Mouse (Mus musculus) brain, embryonic 14.5 days (tissue): ENCODE measurements at regions not wholly inside any gene's neighbourhood (a gene's known extent, or its start where the extent isn't known, plus 50 kb on each side); places are given as distances from the start of the nearest gene placed in this dataset.

Experiments used
- CTCF ChIP-seq: fragments of 200-500 bp; IDR thresholded peaks from 2 replicates; pipeline ENCODE4 v1.5.1; 2012; ENCODE audit warnings: inconsistent platforms, mild to moderate bottlenecking, moderate library complexity, borderline replicate concordance; ENCODE audit not compliant: insufficient read depth, insufficient read length; ENCODE audit errors: extremely low read depth
- POLR2A ChIP-seq: fragments of 200-500 bp; IDR thresholded peaks from 2 replicates; pipeline ENCODE4 v1.6.1; 2012; ENCODE audit warnings: mild to moderate bottlenecking, inconsistent platforms, borderline replicate concordance; ENCODE audit not compliant: poor library complexity, insufficient read depth, insufficient read length, severe bottlenecking; ENCODE audit errors: extremely low read depth

GRCm38 (mm10) chr8:10702248-10702647 lies 306.0 kb downstream of the Irs2 start:
- TF ChIP-seq POLR2A (no peak), CTCF (no peak)
